Mouse (Mus musculus) kidney, postnatal 0 days (tissue): ENCODE measurements around the gene Pifo. TPM values are rescaled to one million over a fixed set of nuclear protein-coding genes. Genes with fewer than 3 reads are reported as not detected.
A peak's percentile ranks its signal among the peaks of the same experiment; 100 is the strongest.
"Not testable (repeated sequence)": the region's sequence is repeated elsewhere in the genome, so short reads cannot be mapped to it uniquely, and the experiment has no call there.

Experiments
- ATAC-seq: fragments of 200-750 bp; cut with Nextera tagmentation; replicated peaks from 2 replicates; pipeline ENCODE4 v1.8.0; 2017; ENCODE audit warnings: low read depth, moderate number of reproducible peaks, moderate TSS enrichment, moderate library complexity; ENCODE audit not compliant: low FRiP score
- DNase-seq: peaks from one replicate; pipeline ENCODE4 v3.0.0-alpha.2; 2016; ENCODE audit warnings: low spot score
- H3K27ac ChIP-seq: fragments of 300-500 bp; sonication (generic); 2 replicates; pipeline ENCODE4 v1.5.1; 2014; ENCODE audit warnings: mild to moderate bottlenecking
- H3K27me3 ChIP-seq: fragments of 300-500 bp; sonication (generic); 2 replicates; pipeline ENCODE4 v1.6.1; 2014; ENCODE audit warnings: low read length, mixed read lengths; ENCODE audit not compliant: insufficient read depth
- H3K36me3 ChIP-seq: fragments of 300-500 bp; sonication (generic); 2 replicates; pipeline ENCODE4 v1.6.1; 2014; ENCODE audit warnings: low read length, mixed read lengths; ENCODE audit not compliant: insufficient read depth
- H3K4me1 ChIP-seq: fragments of 300-500 bp; sonication (generic); replicated peaks from 2 replicates; pipeline ENCODE4 v1.6.1; 2014; ENCODE audit warnings: antibody characterized with exemption, low read length, mixed read lengths; ENCODE audit not compliant: insufficient read depth
- H3K4me2 ChIP-seq: fragments of 300-500 bp; sonication (generic); 2 replicates; pipeline ENCODE4 v1.6.1; 2014; ENCODE audit warnings: mild to moderate bottlenecking, low read length, moderate library complexity, mixed read lengths
- H3K4me3 ChIP-seq: fragments of 300-500 bp; sonication (generic); replicated peaks from 2 replicates; pipeline ENCODE4 v1.5.1; 2014; ENCODE audit warnings: low read depth, low read length
- H3K9ac ChIP-seq: fragments of 300-500 bp; sonication (generic); 2 replicates; pipeline ENCODE4 v1.6.1; 2014; ENCODE audit warnings: low read depth, low read length
- H3K9me3 ChIP-seq: fragments of 300-500 bp; sonication (generic); replicated peaks from 2 replicates; pipeline ENCODE4 v1.6.1; 2016; ENCODE audit warnings: low read length, inconsistent platforms, mixed read lengths
- CTCF ChIP-seq: IDR thresholded peaks from 2 replicates; pipeline ENCODE4 v1.5.1; 2016; ENCODE audit warnings: antibody characterized with exemption, low read depth, mild to moderate bottlenecking, moderate library complexity
- WGBS: fragments of 180-500 bp; shearing (Covaris S2); extraction: QIAGEN DNeasy Blood & Tissue Kit; methylation state at CpG from one replicate; pipeline ENCODE4 v1.1.7; 2014; 5-methylcytosine and 5-hydroxymethylcytosine counted together
- polyA plus RNA-seq: library from polyadenylated mRNA; unstranded; fragments of >200 nt; fragmentation: Nextera tagmentation; extraction: Ambion mirVana; gene quantifications from 2 replicates; pipeline ENCODE4 v1.2.1, GENCODE M21; 2015

Gene Pifo
- 0.13 and 0.41 TPM in 2 replicates for polyA plus RNA-seq

DNA sequence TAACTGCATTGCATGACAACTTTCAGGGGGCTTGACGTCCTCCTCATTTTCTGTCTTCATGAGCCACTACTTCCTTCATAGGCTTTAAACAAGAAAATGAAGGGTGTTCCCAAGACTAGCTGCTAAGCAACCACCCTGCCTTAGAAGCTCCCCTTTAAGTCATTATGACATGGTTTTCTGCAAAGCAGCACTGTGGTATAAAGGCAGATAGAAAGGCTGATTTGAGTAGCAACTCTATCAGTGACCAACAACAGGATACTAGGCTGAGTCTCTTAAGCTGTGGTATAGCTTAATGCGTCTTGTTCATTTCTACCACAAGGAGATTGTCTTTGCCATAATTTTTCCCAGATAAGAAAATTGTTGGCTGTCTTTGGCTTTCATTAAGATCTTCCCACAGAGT lies at the start of gene Pifo:
TSS of gene Pifo (minus strand) at position 101 of the 400 bp plus-strand sequence.
- ATAC-seq (no peak), DNase-seq (no peak)
- H3K4me3 ChIP-seq: no peak within 1 kb of the TSS
- no peaks in the 10 kb centered on the region for H3K9me3 ChIP-seq
- H3K4me2 ChIP-seq: no peak within 1 kb of the TSS
- H3K27me3 ChIP-seq: no peaks in the 10 kb centered on the region
- H3K36me3 ChIP-seq: no peaks in the 10 kb centered on the region
- no peak within 1 kb of the TSS for H3K9ac ChIP-seq
- no peak for TF ChIP-seq CTCF
- no peaks in the 10 kb centered on the region for H3K4me1 ChIP-seq
- no peak within 1 kb of the TSS for H3K27ac ChIP-seq
- WGBS: 87% methylated on average over 2 of the region's 2 CpGs

DNA sequence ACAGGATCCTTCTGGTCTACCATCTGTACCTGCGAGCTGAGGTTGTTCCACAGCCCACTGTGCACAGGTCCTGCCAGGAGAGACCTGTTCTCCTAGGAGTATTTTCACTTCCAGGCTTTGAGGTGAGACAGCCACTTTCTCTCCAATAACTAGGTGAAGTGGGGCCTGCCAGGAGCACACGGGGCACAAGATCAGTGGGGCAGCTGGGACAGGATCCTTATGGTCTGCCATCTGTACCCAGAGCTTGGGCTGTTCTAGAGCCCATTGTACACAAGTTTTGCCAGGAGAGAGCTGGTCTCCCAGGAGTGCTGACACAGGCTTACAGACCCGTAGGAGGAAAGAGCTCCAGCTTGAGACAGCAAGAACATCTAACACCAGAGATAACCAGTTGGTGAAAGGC lies 43.5 kb upstream of the Pifo start:
- Histone ChIP-seq H3K4me3 (no peak overlapping the region), H3K36me3 (no peaks in the 10 kb centered on the region), H3K4me2 (no peak overlapping the region), H3K9me3 (no peaks in the 10 kb centered on the region), H3K27ac (no peak overlapping the region), H3K4me1 (no peaks in the 10 kb centered on the region), H3K27me3 (no peaks in the 10 kb centered on the region), H3K9ac (no peak overlapping the region)
- no peak for TF ChIP-seq CTCF
- DNase-seq: no peak
- no peak for ATAC-seq
- 84% methylated on average over 3 of the region's 3 CpGs for WGBS

DNA sequence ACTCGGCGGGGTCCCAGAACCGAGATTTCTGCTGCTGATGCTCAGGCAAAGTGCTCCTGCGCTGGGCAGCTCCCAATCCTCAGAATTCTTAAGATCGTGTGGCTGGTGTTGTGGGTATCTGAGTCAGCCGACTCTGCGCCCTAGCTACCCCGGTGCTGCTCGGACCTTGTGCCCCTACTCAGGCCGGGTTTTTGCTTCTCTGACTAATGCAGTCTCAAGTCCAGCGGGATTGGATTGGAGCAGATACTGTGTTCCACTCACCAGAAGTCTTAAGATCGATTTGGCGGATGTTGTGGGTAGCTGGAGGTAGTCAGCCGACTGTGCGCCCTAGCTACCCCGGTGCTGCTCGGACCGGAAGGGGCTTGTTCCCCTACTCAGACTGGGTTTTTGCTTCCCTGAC lies 37.5 kb upstream of the Pifo start:
- Histone ChIP-seq H3K9ac (no peak overlapping the region), H3K9me3 (no peaks in the 10 kb centered on the region), H3K27ac (no peak overlapping the region), H3K27me3 (no peaks in the 10 kb centered on the region), H3K4me1 (no peaks in the 10 kb centered on the region), H3K4me2 (no peak overlapping the region), H3K4me3 (no peak overlapping the region), H3K36me3 (no peaks in the 10 kb centered on the region)
- WGBS: 75% methylated on average over 18 of the region's 18 CpGs
- no peak for TF ChIP-seq CTCF
- DNase-seq (no peak), ATAC-seq (no peak)

DNA sequence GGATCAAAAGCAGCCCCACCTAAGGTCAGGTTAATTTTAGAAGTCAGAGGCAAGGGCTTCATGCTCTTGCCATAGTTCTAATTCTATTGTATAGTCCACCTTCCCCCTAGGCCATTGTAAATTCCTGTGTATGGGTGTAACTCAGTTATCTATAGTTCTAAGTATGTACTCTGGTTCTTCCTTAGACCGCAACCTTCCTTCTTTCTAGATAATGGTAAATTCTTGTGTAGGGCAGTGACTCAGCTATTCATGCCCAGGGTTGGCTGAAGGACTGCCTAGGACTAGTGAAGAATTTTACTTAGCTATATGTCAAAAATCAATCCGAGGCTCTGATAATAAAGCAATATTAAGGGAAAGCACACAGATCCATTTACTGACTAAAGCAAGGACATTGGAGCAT lies 25.9 kb upstream of the Pifo start:
- no peak for DNase-seq
- H3K27me3 ChIP-seq: no peaks in the 10 kb centered on the region
- H3K9me3 ChIP-seq: no peaks in the 10 kb centered on the region
- H3K4me1 ChIP-seq: no peaks in the 10 kb centered on the region
- H3K9ac ChIP-seq: no peak overlapping the region
- WGBS: 95% methylated on average over 2 of the region's 2 CpGs
- ATAC-seq: no peak
- no peak overlapping the region for H3K4me2 ChIP-seq
- TF ChIP-seq CTCF: no peak
- no peaks in the 10 kb centered on the region for H3K36me3 ChIP-seq
- H3K27ac ChIP-seq: no peak overlapping the region
- H3K4me3 ChIP-seq: no peak overlapping the region

DNA sequence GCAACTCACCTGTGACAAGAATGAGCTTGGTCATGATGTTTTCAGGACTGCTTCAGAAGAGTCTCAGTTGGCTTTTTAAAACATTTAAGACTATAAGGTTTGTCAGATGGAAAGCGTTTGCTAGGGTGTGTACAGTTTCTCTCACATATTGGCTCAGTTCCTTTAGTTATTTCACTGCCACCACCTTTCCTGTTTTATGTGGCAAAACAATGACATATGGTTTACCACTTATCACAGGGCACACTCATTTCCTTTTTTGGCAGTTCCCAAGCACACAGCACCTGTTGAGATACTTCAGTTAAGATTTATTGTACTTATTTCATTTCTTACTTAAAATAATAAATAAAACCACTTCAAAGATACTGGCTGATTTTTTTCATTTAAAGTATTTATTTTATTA lies 18.3 kb upstream of the Pifo start, which contains the start of gene Chil5:
TSS of gene Chil5 (minus strand) at position 34 of the 400 bp plus-strand sequence.
- 70% methylated on average over 1 of the region's 1 CpGs for WGBS

DNA sequence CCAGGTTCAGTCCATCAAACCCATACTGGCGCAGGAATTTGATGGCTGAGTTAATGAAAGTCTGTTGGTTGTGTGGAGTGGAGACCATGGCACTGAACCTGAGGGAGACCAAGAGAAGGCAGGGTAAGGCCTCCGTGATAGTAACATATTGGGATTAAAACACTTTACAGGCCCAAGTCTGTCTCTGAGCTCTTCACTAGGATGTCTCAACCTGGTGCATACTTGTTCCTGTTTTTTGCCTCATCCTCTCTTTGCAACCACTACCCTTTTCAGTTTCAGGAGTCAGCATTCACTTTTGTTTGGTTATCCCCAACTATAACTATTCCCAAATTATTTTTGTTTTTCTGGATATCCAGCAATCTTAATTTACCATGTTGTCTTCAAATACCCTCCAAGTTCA lies 9.7 kb upstream of the Pifo start:
- no peak for TF ChIP-seq CTCF
- no peaks in the 10 kb centered on the region for H3K27me3 ChIP-seq
- no peak for ATAC-seq

More for the DNA sequence above, 18.3 kb upstream of the Pifo start, which contains the start of gene Chil5:
- H3K4me1 ChIP-seq: no peaks in the 10 kb centered on the region
- no peak within 1 kb of the TSS for H3K9ac ChIP-seq
- no peak within 1 kb of the TSS for H3K27ac ChIP-seq
- no peaks in the 10 kb centered on the region for H3K27me3 ChIP-seq
- no peaks in the 10 kb centered on the region for H3K9me3 ChIP-seq
- no peak within 1 kb of the TSS for H3K4me2 ChIP-seq
- ATAC-seq (no peak), DNase-seq (no peak)
- no peak for TF ChIP-seq CTCF
- no peak within 1 kb of the TSS for H3K4me3 ChIP-seq
- no peaks in the 10 kb centered on the region for H3K36me3 ChIP-seq

DNA sequence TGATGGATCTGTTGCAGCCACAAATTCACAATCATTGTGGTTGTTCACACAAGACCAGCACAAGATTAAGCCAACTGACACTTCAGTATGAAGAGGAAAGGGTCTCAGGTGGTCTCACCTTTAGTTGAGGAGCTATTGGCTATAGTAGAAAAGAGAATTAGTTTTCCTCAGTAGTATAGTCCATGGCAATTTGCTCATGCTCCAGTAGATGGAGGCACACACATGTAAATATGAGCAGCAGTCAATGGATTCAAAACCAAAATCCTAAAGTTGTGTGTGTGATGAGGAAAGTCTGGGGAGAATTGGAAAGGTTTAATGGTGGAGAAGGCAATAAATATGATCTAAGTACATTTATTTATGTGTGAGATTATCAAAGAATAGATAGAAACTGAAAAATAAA lies 7.4 kb upstream of the Pifo start:
- H3K9me3 ChIP-seq: no peaks in the 10 kb centered on the region
- H3K4me1 ChIP-seq: no peaks in the 10 kb centered on the region
- no peak overlapping the region for H3K4me3 ChIP-seq
- H3K9ac ChIP-seq: no peak overlapping the region
- H3K27me3 ChIP-seq: no peaks in the 10 kb centered on the region
- DNase-seq (peak; percentile 2), ATAC-seq (no peak)
- H3K27ac ChIP-seq: no peak overlapping the region
- TF ChIP-seq CTCF: peak; percentile 58; the same call in 1 of the 2 replicates
- H3K36me3 ChIP-seq: no peaks in the 10 kb centered on the region
- H3K4me2 ChIP-seq: no peak overlapping the region

More for the DNA sequence above, 9.7 kb upstream of the Pifo start:
- no peak overlapping the region for H3K9ac ChIP-seq
- no peaks in the 10 kb centered on the region for H3K36me3 ChIP-seq
- DNase-seq: no peak
- H3K4me3 ChIP-seq: no peak overlapping the region
- WGBS: 87% methylated on average over 2 of the region's 2 CpGs
- H3K9me3 ChIP-seq: no peaks in the 10 kb centered on the region
- no peak overlapping the region for H3K4me2 ChIP-seq
- H3K27ac ChIP-seq: no peak overlapping the region
- no peaks in the 10 kb centered on the region for H3K4me1 ChIP-seq

DNA sequence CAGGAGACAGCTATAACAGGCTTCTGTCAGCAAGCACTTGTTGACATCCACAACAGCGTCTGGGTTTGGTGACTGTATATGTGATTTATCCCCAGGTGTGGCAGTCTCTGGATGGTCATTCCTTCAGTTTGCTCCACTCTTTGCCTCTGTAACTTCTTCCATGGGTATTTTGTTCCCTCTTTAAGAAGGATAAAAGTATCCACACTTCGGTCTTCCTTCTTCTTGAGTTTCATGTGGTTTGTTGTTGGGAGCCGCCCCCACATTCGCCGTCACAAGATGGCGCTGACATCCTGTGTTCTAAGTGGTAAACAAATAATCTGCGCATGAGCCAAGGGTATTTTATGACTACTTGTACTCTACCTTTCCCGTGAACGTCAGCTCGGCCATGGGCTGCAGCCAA lies 11.1 kb downstream of the Pifo start:
- H3K36me3 ChIP-seq, H3K27ac ChIP-seq, DNase-seq, H3K4me2 ChIP-seq, H3K27me3 ChIP-seq, ATAC-seq, H3K4me3 ChIP-seq, H3K9me3 ChIP-seq, H3K4me1 ChIP-seq, H3K9ac ChIP-seq: not testable (repeated sequence)
- WGBS: 59% methylated on average over 10 of the region's 10 CpGs
